Mouse (Mus musculus) C2C12 (cell line): Measurements from ENCODE around the gene Slc24a4.

Source experiments
- CEBPB ChIP-seq: IDR thresholded peaks from one replicate; pipeline ENCODE4 v1.6.1; 2011; ENCODE audit warnings: low read depth, mild to moderate bottlenecking, control low read depth, moderate library complexity
- CTCF ChIP-seq: IDR thresholded peaks from one replicate; pipeline ENCODE4 v1.5.1; 2011; ENCODE audit not compliant: control insufficient read depth, insufficient read depth, insufficient read length

DNA sequence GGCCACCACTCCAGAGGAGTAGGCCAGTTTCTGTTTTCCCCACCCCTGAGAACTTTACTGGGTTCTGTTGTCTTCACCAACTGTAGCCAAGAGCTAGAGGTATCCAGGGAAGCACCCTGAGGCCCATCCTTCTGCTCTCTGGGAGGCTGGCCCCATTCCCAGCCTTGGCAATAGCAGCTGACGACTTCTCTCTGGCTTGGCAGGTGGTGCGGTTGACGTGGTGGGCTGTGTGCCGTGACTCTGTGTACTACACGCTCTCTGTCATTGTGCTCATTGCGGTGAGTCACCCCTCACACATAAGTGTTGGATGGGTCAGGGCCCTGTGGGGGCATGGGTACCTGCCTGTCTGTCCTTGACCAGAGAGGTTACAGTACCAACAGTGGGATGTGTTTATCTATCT lies 94.9 kb downstream of the Slc24a4 start:
- no peak for TF ChIP-seq CEBPB
- TF ChIP-seq CTCF, result no peak
